Mouse (Mus musculus) gastrocnemius, postnatal 4 days (tissue): ENCODE results near the gene 2700081O15Rik. TPM values are rescaled to one million over a fixed set of nuclear protein-coding genes. Genes with fewer than 3 reads are reported as not detected.
"Not testable (repeated sequence)": the region's sequence is repeated elsewhere in the genome, so short reads cannot be mapped to it uniquely, and the experiment has no call there.

Experiments
- DNase-seq, 2 experiments: peaks; one replicate each; pipeline ENCODE4 v3.0.0; 2021 to 2022; ENCODE audit warnings: low spot score in 2 of 2, mixed read lengths in 2 of 2
- long read RNA-seq, 2 experiments: library from polyadenylated mRNA; stranded (forward); transcript quantifications; one replicate each; pipeline ENCODE4 v2.0.0; 2021
- total RNA-seq, 2 experiments: library from RNA; stranded (reverse); gene quantifications; 2 replicates each; pipeline ENCODE4 v1.2.3; 2021

Gene 2700081O15Rik
- total RNA-seq: 10 to 100 TPM; 34.4 to 34.7 TPM
- long read RNA-seq, experiment 1, full-length matches to known transcripts: 8 of 27 reads
- long read RNA-seq, experiment 1, partial matches to known transcripts: 7 of 27 reads
- long read RNA-seq, experiment 1, other reads (novel, unspliced or antisense): 12 of 27 reads
- long read RNA-seq, experiment 2, full-length matches to known transcripts: 22 of 40 reads
- long read RNA-seq, experiment 2, partial matches to known transcripts: 5 of 40 reads
- long read RNA-seq, experiment 2, other reads (novel, unspliced or antisense): 13 of 40 reads

GRCm38 (mm10) chr19:7416834-7417735 lies at the start of gene 2700081O15Rik:
2700081O15Rik (plus strand) TSS chr19:7417625.
- peak; percentile 64 to 83 for DNase-seq

- not testable (repeated sequence) for DNase-seq
These were observed 48.0 kb upstream of the 2700081O15Rik start for GRCm38 (mm10) chr19:7369469-7369868.

- DNase-seq: no peak
These were observed 42.9 kb upstream of the 2700081O15Rik start for GRCm38 (mm10) chr19:7374491-7374890.

- DNase-seq: no peak
These were observed 39.8 kb upstream of the 2700081O15Rik start for GRCm38 (mm10) chr19:7377639-7378038.

GRCm38 (mm10) chr19:7381906-7382247 lies 35.5 kb upstream of the 2700081O15Rik start:
- DNase-seq: no peak

GRCm38 (mm10) chr19:7382248-7382902 lies 35.0 kb upstream of the 2700081O15Rik start:
- DNase-seq: peak; percentile 53 to 67

- peak; percentile 98 for DNase-seq
These were observed 34.2 kb upstream of the 2700081O15Rik start, which contains the start of gene Spindoc for GRCm38 (mm10) chr19:7382903-7383865. Spindoc (minus strand) TSS chr19:7382994.

- DNase-seq: no peak
These were observed 31.4 kb upstream of the 2700081O15Rik start for GRCm38 (mm10) chr19:7386042-7386441.

- DNase-seq: no peak
These were observed 28.9 kb upstream of the 2700081O15Rik start for GRCm38 (mm10) chr19:7388488-7388887.

- DNase-seq: peak in 1 of 2 experiments; percentile 69
These were observed 20.3 kb upstream of the 2700081O15Rik start for GRCm38 (mm10) chr19:7396867-7397826.

- DNase-seq: not testable (repeated sequence)
These were observed 18.5 kb upstream of the 2700081O15Rik start for GRCm38 (mm10) chr19:7398898-7399297.

GRCm38 (mm10) chr19:7400635-7401034 lies 16.8 kb upstream of the 2700081O15Rik start:
- DNase-seq: no peak

- no peak for DNase-seq
These were observed 12.7 kb upstream of the 2700081O15Rik start for GRCm38 (mm10) chr19:7404623-7405229.

GRCm38 (mm10) chr19:7412361-7412760 lies 5.1 kb upstream of the 2700081O15Rik start:
- DNase-seq: no peak

GRCm38 (mm10) chr19:7415916-7416833 lies 1.2 kb upstream of the 2700081O15Rik start:
- no peak for DNase-seq

GRCm38 (mm10) chr19:7417911-7418849 lies 755 bp downstream of the 2700081O15Rik start:
- DNase-seq: peak; percentile 78 to 86

GRCm38 (mm10) chr19:7419134-7419533 lies 1.7 kb downstream of the 2700081O15Rik start:
- DNase-seq: no peak
